Mouse (Mus musculus) midbrain, embryonic 11.5 days (tissue): ENCODE results near the gene Olfr913. TPM values are rescaled to one million over a fixed set of nuclear protein-coding genes. Genes with fewer than 3 reads are reported as not detected.

Source experiments
- ATAC-seq: fragments of 200-750 bp; cut with Nextera tagmentation; 2 replicates; pipeline ENCODE4 v1.8.0; 2017; ENCODE audit warnings: moderate TSS enrichment, moderate library complexity; ENCODE audit not compliant: low FRiP score
- DNase-seq: peaks from one replicate; pipeline ENCODE4 v3.0.0; 2015; ENCODE audit warnings: low spot score; ENCODE audit errors: missing footprints
- H3K27ac ChIP-seq: fragments of 300-500 bp; sonication (generic); 2 replicates; pipeline ENCODE4 v1.5.1; 2014; ENCODE audit warnings: low read depth, low read length
- H3K27me3 ChIP-seq: fragments of 300-500 bp; sonication (generic); 2 replicates; pipeline ENCODE4 v1.6.1; 2014; ENCODE audit warnings: mild to moderate bottlenecking, low read length, moderate library complexity, mixed read lengths; ENCODE audit not compliant: control insufficient read depth, insufficient read depth
- H3K36me3 ChIP-seq: fragments of 300-500 bp; sonication (generic); 2 replicates; pipeline ENCODE4 v1.6.1; 2014; ENCODE audit warnings: mild to moderate bottlenecking, low read length, moderate library complexity, mixed read lengths; ENCODE audit not compliant: control insufficient read depth, insufficient read depth
- H3K4me1 ChIP-seq: fragments of 300-500 bp; sonication (generic); 2 replicates; pipeline ENCODE4 v1.6.1; 2014; ENCODE audit warnings: low read length; ENCODE audit not compliant: control insufficient read depth, insufficient read depth
- H3K4me2 ChIP-seq: fragments of 300-500 bp; sonication (generic); 2 replicates; pipeline ENCODE4 v1.6.1; 2014; ENCODE audit warnings: mild to moderate bottlenecking, moderate library complexity
- H3K4me3 ChIP-seq: fragments of 300-500 bp; sonication (generic); 2 replicates; pipeline ENCODE4 v1.5.1; 2014; ENCODE audit warnings: low read depth, low read length
- H3K9ac ChIP-seq: fragments of 300-500 bp; sonication (generic); 2 replicates; pipeline ENCODE4 v1.6.1; 2014; ENCODE audit warnings: low read length
- H3K9me3 ChIP-seq: fragments of 300-500 bp; sonication (generic); 2 replicates; pipeline ENCODE4 v1.6.1; 2016; ENCODE audit warnings: low read length; ENCODE audit not compliant: control insufficient read depth
- WGBS: fragments of 180-500 bp; shearing (Covaris S2); extraction: QIAGEN DNeasy Blood & Tissue Kit; methylation state at CpG from one replicate; pipeline ENCODE4 v1.1.7; 2014; 5-methylcytosine and 5-hydroxymethylcytosine counted together
- polyA plus RNA-seq: library from polyadenylated mRNA; unstranded; fragments of >200 nt; fragmentation: Nextera tagmentation; extraction: Ambion mirVana; gene quantifications from 2 replicates; pipeline ENCODE4 v1.2.1, GENCODE M21; 2014

Gene Olfr913
- polyA plus RNA-seq = not detected in 2 replicates

DNA sequence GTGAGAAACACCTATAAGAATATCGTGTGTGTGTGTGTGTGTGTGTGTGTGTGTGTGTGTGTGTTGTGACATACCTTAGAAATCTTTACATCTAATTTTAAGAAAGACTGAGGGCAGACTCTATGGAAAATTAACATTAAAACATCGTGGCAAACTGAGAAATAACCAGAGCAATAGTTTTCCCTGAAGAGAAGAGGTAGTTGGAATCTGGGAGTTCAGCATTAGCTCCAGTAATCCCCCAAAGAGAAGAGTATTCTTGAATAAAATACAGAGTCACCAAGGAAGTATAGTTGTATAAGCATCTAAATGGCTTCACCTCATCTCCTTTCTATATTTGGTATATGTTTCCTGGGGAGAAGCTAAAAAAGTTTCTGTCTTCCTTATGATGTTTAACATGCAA is at the start of gene Olfr913:
Gene Olfr913, plus strand, starts transcription at position 301 of the 400 bp plus-strand sequence.
- Histone ChIP-seq H3K9me3 (no peaks in the 10 kb centered on the region), H3K4me1 (no peaks in the 10 kb centered on the region), H3K27ac (no peak within 1 kb of the TSS), H3K9ac (no peak within 1 kb of the TSS), H3K4me2 (no peak within 1 kb of the TSS), H3K27me3 (no peaks in the 10 kb centered on the region), H3K4me3 (no peak within 1 kb of the TSS), H3K36me3 (no peaks in the 10 kb centered on the region)
- ATAC-seq (no peak), DNase-seq (no peak)
- 68% methylated on average over 2 of the region's 2 CpGs for WGBS

DNA sequence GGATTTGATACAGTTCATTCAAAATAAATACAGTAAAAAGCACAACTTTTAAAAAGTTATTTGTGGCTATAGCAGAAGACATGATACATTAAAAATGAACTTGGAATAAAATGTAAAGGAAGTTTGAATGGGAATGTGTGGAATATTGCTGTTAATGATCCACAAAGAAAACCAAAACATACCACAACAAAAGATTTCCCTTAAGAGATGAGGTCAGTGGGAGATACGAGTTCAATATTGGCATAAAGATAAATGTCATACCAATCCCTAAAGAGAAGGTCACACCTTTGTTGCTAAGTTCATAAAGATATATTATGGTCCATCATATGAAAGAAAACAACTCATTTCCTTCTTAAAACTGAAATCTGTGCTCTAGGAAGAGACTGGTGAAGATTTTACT is 12.7 kb upstream of the Olfr913 start, which contains the start of gene Olfr912:
Gene Olfr912, plus strand, starts transcription at position 301 of the 400 bp plus-strand sequence.
- Histone ChIP-seq H3K4me2 (no peak within 1 kb of the TSS), H3K4me3 (no peak within 1 kb of the TSS), H3K4me1 (no peaks in the 10 kb centered on the region), H3K27ac (no peak within 1 kb of the TSS), H3K36me3 (no peaks in the 10 kb centered on the region), H3K9me3 (no peaks in the 10 kb centered on the region), H3K27me3 (no peaks in the 10 kb centered on the region), H3K9ac (no peak within 1 kb of the TSS)
- no peak for ATAC-seq
- DNase-seq = no peak
- WGBS = 73% methylated on average over 1 of the region's 1 CpGs

DNA sequence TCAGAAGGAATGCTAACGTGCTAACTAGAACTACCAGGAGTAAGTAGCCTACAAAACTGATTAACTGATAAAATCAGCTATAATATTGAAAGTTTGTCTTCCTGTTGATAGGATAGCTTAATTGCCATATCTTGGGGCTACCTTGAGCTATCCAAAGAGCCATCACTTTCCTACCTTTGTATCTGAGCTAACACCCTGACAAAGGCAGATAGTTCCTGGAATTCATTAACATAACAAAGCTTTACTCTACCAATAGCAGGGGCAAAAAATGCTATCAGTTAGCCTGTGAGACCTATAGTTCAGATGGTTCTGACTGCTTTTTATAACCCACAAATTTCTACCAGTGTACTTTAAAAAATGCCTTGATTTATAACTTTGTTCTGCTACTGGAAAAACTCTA is 1.5 kb upstream of the Olfr913 start:
- H3K9ac ChIP-seq = no peak overlapping the region
- 52% methylated on average over 1 of the region's 1 CpGs for whole genome bisulfite sequencing
- no peak overlapping the region for H3K4me2 ChIP-seq

DNA sequence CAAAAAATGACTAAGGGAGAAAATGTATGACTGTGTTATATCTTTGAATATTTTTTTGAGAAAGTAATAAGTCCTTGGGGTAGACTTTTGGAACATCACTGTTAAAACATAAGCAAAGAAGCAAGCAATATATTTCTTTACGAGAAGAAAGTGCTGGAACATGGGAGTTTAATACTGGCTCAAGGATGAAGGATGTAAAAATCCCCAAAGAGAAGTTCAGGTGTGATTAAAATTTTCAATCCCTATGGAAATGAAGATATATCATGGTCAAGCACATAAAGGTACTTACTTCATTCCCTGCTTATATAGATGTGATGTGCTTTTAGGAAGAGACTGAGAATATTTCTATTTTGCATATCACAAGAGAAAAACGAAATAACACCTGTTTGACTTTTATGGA is 12.2 kb downstream of the Olfr913 start, which contains the start of gene Olfr914:
Gene Olfr914, plus strand, starts transcription at position 301 of the 400 bp plus-strand sequence.
- H3K4me2 ChIP-seq = no peak within 1 kb of the TSS
- DNase-seq (no peak), ATAC-seq (no peak)
- H3K27me3 ChIP-seq = no peaks in the 10 kb centered on the region
- H3K4me1 ChIP-seq = no peaks in the 10 kb centered on the region
- H3K27ac ChIP-seq = no peak within 1 kb of the TSS
- 72% methylated on average over 2 of the region's 2 CpGs for WGBS
- no peak within 1 kb of the TSS for H3K9ac ChIP-seq
- no peak within 1 kb of the TSS for H3K4me3 ChIP-seq
- H3K36me3 ChIP-seq = no peaks in the 10 kb centered on the region
- no peaks in the 10 kb centered on the region for H3K9me3 ChIP-seq

More for the DNA sequence above, 1.5 kb upstream of the Olfr913 start:
- H3K4me3 ChIP-seq = no peak overlapping the region
- no peaks in the 10 kb centered on the region for H3K4me1 ChIP-seq
- no peaks in the 10 kb centered on the region for H3K27me3 ChIP-seq
- H3K36me3 ChIP-seq = no peaks in the 10 kb centered on the region
- DNase-seq (no peak), ATAC-seq (no peak)
- no peak overlapping the region for H3K27ac ChIP-seq
- H3K9me3 ChIP-seq = no peaks in the 10 kb centered on the region

DNA sequence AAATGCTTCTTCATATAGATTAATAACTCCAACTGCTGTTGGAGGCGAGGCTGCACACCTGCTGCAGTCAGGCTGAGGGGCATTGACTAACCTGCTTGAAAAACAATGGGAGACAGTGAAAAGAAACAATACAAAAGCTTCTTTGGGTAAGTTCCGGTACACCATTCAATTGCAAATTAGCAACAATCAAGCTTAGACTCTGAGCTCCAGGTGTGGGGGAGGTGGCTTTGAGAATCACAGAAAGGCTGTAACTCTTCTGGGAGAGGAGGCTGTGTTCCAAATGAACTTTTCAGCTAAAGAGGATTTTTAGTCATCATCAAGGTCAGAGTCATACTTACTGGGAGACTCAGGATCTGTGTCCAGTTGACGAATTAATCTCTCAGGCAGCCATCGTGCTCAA is 39.8 kb downstream of the Olfr913 start:
- no peak overlapping the region for H3K4me3 ChIP-seq
- no peak for DNase-seq
- no peaks in the 10 kb centered on the region; the same call in 1 of the 2 replicates for H3K9me3 ChIP-seq
- ATAC-seq = no peak
- H3K27me3 ChIP-seq = no peaks in the 10 kb centered on the region
- no peak overlapping the region for H3K27ac ChIP-seq
- no peak overlapping the region for H3K4me2 ChIP-seq
- no peaks in the 10 kb centered on the region for H3K4me1 ChIP-seq
- H3K9ac ChIP-seq = no peak overlapping the region
- WGBS = 79% methylated on average over 4 of the region's 4 CpGs
- no peaks in the 10 kb centered on the region for H3K36me3 ChIP-seq

Other genes with a start within 250 kb of the Olfr913 start
- gene Olfr898, start 244.3 kb upstream of the Olfr913 start, polyA plus RNA-seq = not detected in 2 replicates
- not detected in 2 replicates for gene Olfr250, start 225.9 kb upstream of the Olfr913 start, polyA plus RNA-seq
- gene Olfr251, start 215.7 kb upstream of the Olfr913 start, polyA plus RNA-seq = not detected in 2 replicates
- not detected in 2 replicates for gene Olfr147, start 191.1 kb upstream of the Olfr913 start, polyA plus RNA-seq
- gene Olfr901, start 163.3 kb upstream of the Olfr913 start, polyA plus RNA-seq = not detected in 2 replicates
- not detected in 2 replicates for gene Olfr902, start 145.1 kb upstream of the Olfr913 start, polyA plus RNA-seq
- not detected in 2 replicates for gene Olfr904, start 129.6 kb upstream of the Olfr913 start, polyA plus RNA-seq
- gene Olfr905, start 121.7 kb upstream of the Olfr913 start, polyA plus RNA-seq = not detected in 2 replicates
- gene Olfr906, start 105.7 kb upstream of the Olfr913 start, polyA plus RNA-seq = not detected in 2 replicates
- gene Olfr907, start 97.0 kb upstream of the Olfr913 start, polyA plus RNA-seq = not detected in 2 replicates
- not detected in 2 replicates for gene Olfr911-ps1, start 71.2 kb upstream of the Olfr913 start, polyA plus RNA-seq
- not detected in 2 replicates for gene Olfr910, start 54.9 kb upstream of the Olfr913 start, polyA plus RNA-seq
- gene Olfr912, start 12.6 kb upstream of the Olfr913 start, polyA plus RNA-seq = not detected in 2 replicates
- not detected in 2 replicates for gene Olfr914, start 12.3 kb downstream of the Olfr913 start, polyA plus RNA-seq
- gene Olfr916, start 67.1 kb downstream of the Olfr913 start, polyA plus RNA-seq = not detected in 2 replicates
- not detected in 2 replicates for gene Olfr917, start 73.1 kb downstream of the Olfr913 start, polyA plus RNA-seq
- gene Olfr918, start 81.8 kb downstream of the Olfr913 start, polyA plus RNA-seq = not detected in 2 replicates
- gene Olfr919, start 110.9 kb downstream of the Olfr913 start, polyA plus RNA-seq = not detected in 2 replicates
- gene Vwa5a, start 125.5 kb downstream of the Olfr913 start, polyA plus RNA-seq = 8.2 and 10.6 TPM in 2 replicates
- not detected in 2 replicates for gene Olfr920, start 159.5 kb downstream of the Olfr913 start, polyA plus RNA-seq
- not detected in 2 replicates for gene Olfr921, start 180.3 kb downstream of the Olfr913 start, polyA plus RNA-seq
- gene Olfr922, start 221.9 kb downstream of the Olfr913 start, polyA plus RNA-seq = not detected in 2 replicates
- not detected in 2 replicates for gene Olfr923, start 233.8 kb downstream of the Olfr913 start, polyA plus RNA-seq